Mouse (Mus musculus): ENCODE measurements around the gene Rgs12.

Gene Rgs12

DNA sequence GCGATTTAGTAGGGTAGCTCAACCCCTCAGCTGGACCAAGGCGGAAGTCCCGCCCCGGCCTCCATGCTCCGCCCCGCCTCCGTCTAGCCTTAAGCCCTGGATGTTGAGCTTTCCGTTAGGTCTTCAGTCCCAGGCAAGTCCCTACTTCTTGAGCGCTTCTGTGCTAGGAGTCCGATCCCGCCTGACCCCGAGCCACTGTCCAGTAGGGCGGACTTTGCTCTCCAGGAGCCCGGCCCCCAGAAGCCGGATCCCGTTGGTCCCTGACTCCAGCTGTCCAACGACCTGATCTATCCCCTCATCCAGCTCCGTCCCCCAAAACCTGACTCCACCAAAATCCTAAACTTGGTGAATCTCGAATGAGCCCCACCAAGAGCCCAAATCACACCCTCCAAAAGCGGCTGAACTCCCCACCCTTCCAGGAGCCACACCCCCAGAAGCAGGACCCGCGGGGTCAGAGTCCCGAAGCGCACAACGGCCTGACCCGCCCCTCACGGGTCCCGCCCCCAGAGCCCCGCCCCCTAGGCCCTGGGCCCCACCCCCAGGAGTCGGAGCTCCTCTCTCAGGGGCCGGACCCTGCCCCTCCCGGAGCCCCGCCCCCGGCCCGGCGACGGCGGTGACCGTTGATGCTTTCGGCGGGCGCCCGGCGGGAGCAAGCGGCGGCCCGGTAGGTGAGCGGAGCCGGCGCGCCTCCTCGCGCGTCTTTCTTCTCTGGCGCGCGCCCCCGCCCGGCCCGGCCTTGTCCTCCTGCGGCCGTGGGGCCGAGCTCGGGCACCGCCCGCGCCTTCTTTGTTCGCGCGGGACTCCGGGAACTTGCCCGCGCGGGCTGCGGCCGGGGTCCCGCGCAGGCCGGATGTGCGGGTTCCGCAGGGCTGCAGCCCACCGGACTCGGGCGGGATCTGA lies at the start of gene Rgs12:
TSS of gene Rgs12 (plus strand) at position 585 of the 900 bp plus-strand sequence.
- DNase-seq (ENCODE audit: low spot score) = peak; percentile 86

DNA sequence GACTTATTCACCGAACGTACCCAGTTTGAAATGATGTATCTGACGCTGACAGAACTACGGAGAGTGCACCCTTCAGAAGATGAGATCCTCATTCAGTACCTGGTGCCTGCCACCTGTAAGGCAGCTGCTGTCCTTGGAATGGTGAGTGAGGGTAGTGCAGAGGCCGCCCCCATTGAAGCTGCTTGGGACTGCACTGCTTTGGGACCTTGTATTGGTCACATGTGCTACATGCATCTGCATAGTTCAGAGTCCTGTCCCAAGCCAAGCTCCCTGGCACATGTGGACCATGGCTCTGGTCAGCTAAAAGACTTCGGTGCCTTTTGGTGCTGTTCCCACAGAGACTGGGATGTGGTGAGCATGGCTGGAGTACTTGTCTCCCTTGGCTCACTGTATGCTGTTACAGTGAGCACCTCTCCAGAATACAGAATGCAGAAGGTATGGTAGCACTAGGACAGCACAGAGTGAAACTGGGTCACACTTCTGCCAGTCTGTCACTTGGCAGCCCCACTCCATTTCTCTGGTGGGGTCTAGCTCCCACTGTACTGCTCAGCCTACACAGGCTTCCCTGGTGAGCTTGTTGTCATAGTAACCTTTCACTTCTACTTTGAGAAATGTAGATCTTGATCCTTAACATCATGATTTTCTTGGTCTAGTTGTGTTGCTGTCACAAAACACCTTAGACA lies 49.3 kb upstream of the Rgs12 start:
- DNase-seq (ENCODE audit: low spot score) = no peak

DNA sequence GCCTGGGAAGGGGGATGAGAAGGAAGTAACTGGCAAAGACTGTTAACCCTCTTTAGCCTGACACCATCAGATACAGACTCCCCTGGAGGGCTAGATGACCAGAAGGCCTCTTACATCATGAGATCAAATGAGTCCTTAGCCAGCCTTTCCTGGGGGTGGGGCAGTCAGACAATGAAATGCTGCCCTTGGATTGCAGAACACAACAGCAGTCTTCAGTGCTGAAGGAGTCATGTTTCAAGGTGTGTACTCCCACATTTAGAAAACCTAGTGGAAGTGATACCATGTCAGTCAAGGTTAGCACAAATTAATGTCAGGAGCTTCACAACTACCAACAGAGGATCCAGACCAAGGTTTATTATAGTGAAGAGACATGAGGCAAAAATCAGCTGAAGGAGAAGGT lies 46.9 kb upstream of the Rgs12 start:
- no peak for DNase-seq (ENCODE audit: low spot score)

DNA sequence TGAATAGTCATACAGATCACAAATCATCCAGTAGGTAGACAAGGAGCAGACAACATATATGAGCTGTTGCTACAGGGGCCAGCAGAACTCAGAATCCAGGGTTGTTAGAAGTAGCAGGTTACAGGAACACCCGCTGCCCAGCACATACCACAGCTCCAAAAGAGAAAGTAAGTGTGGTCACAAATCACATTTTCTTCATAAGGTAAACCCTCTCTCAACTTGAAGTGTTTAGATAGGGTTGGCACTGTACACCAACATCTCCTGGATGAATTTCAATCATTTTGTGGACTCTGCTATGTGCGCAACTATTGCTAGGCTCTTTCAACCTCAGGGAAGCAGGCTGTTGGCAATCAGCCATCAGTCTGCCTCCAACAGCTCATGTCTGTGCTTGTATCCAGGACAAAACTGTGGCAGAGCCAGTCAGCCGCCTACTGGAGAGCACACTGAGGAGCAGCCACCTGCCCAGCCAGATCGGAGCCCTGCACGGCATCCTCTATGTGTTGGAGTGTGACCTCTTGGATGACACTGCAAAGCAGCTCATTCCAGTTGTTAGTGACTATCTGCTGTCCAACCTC lies 46.3 kb upstream of the Rgs12 start:
- DNase-seq (ENCODE audit: low spot score) = no peak

DNA sequence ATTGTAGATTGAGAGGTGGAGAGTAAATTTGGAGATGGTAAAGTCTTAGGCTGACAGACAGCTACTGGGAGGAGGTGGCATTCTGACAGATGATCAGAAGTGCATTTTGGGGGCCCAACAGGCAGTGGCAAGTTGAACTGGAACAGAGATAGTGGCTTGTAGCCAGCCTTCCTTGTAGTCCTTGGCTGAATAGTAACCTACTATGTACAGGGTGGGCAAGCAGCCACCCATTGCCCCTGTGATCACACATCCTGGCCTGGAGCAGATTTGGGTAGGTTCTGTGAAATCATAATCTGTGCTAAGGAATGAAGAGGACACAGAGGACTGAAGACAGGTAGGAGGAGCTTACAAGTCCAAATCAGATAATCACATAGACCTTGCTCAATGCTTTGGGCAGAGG lies 44.8 kb upstream of the Rgs12 start:
- DNase-seq (ENCODE audit: low spot score) = no peak

DNA sequence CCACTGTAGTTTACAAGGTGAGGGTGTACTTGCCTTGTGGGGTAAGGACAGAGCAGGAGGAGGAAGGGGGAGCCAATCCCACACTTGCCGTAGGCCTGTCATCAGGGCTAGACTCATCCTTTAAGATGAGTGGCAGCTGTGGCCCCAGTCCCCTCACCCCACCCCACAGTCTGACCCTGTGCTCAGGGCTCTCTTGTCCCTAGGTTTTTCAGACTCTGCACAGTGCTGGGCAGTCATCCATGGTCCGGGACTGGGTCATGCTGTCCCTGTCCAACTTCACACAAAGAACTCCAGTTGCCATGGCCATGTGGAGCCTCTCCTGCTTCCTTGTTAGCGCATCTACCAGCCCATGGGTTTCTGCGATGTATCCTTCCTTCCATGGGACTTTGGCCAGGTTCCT lies 42.0 kb upstream of the Rgs12 start:
- no peak for DNase-seq (ENCODE audit: low spot score)

DNA sequence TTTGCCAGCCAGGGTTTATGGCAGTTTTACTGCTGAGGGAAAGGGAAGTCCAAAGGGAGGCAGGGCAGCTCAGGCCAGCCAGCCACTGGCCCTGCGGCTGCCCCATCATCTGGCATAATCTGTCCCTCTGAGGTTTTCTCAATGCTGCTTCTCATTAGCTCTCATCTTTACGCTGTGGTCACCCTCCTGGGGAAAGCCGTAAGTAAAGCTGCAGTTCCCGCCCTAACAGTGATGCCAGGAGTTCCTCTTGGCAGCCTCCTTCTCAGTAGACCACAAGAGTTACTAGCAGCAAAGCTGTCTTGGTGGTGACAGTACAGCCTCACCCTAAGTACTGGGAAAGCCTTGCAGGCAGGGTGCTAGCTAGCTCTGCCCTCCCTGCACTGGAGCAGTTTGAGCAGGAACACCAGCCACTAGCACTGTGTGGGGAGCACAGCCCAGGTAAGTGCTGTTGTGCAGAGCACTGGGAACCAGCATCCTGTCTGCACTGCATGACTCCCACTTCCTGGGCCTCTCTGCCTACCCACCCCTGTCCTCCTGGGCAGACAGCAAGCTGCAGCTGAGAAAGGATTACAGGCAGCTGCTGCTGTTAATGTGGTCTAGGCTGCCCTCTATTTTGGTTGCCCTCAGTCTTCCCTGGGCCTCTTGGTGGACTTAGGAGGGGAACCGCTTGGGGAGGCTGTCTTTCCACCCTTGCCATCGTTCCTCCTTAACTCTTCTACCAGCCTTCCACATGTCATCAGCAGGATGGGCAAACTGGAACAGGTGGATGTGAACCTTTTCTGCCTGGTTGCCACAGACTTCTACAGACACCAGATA lies 41.1 kb upstream of the Rgs12 start, which contains the start of gene Msantd1:
TSS of gene Msantd1 (plus strand) at position 103 of the 816 bp plus-strand sequence.
- DNase-seq (ENCODE audit: low spot score) = no peak

DNA sequence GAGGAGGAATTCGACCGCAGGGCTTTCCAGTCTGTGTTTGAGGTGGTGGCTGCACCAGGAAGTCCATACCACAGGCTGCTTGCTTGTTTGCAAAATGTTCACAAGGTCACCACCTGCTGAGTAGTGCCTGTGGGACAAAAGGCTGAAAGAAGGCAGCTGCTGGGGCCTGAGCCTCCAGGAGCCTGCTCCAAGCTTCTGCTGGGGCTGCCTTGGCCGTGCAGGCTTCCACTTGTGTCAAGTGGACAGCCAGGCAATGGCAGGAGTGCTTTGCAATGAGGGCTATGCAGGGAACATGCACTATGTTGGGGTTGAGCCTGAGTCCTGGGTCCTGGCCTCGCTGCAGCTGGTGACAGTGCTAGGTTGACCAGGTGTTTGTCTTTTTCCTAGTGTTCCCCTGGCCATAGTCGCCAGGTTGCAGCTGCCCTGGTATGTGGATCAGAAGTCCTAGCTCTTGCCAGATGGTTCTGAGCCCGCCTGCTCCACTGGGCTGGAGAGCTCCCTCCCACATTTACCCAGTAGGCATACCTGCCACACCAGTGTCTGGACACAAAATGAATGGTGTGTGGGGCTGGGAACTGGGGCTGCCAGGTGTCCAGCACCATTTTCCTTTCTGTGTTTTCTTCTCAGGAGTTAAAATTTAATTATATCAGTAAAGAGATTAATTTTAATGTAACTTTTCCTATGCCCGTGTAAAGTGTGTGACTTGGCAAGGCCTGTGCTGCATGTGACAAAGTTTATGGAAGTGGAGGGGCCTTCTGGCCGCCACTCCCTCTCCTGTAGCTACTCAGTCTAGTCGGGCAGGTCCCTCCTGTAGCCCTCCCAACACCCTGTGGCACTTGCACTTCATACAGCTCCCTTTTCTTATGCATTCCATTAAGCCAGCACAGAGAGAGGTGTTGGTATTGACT lies 40.3 kb upstream of the Rgs12 start:
- no peak for DNase-seq (ENCODE audit: low spot score)

DNA sequence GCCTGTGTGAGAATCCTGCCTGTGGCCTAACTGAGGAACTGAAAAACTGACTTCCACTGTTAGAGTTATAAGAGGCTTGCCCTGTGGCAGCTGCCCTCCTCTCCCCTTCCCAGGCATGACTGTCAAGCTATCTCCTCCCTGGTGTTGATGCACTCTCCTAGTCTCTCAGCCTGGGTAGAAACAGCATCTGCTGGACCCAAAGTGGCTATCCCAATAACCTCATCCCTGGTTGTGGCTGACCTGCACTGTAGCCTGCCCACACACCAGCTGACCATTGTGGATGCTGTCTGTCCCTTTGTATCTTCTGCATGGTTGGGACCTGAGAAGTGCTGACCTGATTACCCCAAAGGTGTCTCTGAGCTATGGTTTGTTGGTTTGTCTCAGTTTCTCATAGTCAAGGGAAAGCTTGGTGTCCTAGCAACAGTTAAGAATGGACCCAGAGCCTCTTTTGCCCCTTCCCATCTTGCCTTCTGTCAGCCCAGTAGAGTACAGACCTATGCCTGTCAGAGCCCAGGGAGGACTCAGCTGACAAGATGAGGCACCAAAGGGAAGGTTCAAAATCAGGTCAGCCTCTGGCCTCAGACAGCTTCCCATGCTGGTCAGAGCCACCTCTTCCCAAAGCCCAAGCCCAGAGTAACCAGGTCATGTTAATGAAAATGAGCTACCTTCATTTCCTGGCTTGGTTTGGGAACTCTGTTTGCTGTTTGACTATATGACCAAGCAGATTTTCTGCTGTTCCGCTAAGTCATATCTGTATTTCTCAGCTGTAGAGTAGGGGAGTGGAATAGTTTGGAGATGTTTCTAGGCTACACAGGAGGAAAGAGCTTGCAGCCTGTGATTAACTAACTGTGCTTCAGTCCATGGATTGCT lies 39.4 kb upstream of the Rgs12 start:
- DNase-seq (ENCODE audit: low spot score) = no peak

DNA sequence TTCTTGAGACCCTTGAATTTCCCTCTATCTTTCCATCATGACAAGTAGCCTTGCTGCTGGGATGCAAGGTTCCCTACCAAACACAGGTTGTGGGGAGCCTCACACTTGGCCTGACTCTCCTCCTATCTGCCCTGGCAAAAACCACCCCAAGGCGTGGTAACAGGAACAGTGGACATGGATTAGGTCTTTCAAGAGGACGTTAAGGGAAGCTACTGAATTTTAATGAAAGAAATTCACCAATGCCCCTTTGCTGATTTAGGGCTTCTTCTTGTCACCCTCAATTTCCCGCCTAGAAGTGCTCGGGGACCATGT lies 38.8 kb upstream of the Rgs12 start:
- no peak for DNase-seq (ENCODE audit: low spot score)

DNA sequence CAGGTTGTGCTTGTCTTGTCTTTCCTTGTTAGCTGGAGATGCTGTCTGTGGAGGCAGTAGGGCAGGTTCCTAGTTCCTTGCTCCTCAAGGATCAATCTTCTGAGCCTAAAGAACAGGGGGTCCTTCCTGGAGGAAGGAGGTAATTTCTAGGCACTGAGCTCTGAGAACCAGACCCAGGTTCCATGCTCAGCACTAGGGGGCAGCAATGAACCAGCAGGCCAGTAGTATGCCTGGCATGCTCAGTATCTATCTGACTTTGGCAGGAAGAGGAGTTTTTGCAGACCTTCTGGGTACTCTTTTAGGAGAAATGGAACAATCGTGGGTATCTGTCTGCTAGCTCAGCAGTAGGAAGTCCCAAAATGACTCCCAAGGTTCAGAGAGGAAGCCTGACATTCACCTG lies 33.4 kb upstream of the Rgs12 start:
- DNase-seq (ENCODE audit: low spot score) = peak; percentile 84

DNA sequence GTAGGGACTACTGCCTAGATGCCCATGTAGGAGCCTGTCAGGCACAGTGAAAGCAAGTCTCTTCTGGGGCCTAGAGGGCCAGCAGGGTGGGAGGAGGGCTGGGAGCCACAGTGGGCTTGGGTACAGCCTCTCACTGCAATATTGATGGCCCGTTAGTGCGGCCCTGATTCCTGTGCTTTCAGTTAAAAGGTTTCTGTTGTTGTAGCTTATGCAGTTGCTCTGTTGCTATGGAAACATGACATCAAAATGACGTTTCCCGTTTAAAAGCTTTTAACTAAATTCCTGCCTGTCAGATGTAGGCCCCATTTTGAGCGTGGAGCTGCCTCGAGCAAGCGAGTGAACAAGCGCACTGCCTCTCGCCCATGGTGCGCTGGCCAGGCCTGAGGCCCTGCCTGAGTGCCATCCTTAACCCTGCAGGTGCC lies 32.0 kb upstream of the Rgs12 start:
- DNase-seq (ENCODE audit: low spot score) = peak; percentile 16

DNA sequence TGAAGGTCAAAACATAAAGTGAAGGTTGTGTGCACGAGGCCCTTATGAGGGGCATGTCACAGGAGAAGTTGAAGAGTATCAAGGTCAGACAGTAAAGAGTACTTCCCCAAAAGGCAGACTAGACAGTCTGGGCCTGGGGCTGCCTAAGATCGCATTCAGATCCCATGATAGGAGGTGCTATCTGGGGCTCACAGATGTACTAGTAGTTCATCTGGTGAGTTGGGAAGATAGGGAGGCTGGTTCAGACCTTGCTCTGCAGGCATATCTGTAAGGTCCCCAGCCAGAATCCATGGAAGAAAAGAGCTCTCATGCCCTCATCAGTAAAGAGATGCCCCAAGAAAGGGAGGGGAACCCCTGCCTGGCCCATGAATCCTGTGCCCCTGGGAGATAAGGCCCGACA lies 30.5 kb upstream of the Rgs12 start:
- DNase-seq (ENCODE audit: low spot score) = no peak

DNA sequence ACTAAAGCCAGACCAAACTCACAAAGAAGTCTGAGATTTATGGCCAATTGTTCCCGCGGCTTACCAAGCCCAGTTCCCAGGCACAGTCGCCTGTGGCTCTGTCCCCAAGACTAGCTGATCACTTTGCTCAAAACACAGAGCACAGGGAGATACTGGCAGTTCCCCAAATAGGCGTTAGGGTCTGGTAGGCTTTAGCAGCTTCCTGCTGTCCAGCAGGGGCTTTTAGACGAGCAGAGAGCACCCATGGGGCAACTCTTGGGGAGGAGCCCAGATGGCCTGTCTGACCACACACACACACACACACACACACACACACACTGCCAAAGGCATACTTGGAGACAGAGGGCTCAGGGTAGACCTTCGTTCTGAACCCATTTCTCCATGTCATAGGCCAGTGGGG lies 26.7 kb upstream of the Rgs12 start:
- peak; percentile 12 for DNase-seq (ENCODE audit: low spot score)

DNA sequence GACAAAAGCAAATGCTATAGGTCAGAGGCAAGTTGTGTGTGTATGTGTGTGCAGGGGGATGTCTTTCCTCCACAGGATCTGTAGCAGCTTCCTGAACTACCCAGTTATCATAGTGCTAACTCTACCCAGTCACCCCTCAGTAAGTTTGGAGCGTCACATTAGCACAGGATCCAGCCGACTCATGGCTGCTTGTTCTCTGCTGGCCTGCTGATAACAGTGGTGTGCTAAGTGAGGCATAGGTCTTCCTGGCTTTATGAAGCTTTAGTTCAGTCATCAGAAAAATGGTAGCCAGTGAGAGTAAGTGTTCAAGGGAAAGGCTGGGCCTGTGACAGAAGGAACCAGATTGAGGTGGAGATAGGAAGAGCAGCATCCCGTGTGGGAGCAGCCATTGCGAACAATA lies 25.3 kb upstream of the Rgs12 start:
- DNase-seq (ENCODE audit: low spot score) = no peak

DNA sequence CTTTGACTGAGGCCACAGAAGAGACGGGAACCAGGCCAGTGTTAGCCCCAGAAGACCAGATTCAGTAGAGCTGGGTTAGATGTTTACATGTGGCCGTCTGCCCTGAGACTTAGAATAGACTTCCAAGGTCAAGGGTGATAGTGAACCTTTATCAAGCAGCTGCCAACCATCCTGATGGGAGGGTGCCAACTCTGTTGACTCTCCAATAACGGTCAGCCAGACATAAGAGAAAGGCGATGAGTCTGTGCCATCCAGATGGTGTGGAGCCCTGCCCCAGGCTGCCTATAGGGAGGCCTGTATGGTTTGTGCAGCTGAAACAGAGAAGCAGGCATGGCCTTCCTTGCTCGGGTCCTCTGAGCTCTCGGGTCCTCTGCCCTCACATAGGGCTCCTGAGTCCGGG lies 24.7 kb upstream of the Rgs12 start:
- no peak for DNase-seq (ENCODE audit: low spot score)

DNA sequence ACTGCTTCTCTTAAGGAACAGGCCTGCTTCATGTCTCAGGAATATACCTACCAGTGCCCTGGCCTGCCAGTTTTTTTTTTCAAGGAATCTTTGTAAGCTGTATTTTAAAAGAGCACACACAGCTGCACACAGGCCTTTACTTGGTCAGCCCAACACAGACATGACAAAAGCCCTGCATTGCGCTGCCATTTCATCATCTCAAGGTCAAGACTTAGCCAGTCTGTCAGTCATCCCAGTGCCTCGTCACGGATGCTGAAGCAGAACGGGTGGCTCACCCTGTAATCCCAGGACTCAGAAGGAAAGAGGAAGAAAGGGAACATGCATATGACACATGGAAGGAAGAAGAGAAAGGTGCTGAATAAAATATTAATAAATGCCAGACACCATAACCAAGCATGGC lies 21.6 kb upstream of the Rgs12 start:
- no peak for DNase-seq (ENCODE audit: low spot score)

DNA sequence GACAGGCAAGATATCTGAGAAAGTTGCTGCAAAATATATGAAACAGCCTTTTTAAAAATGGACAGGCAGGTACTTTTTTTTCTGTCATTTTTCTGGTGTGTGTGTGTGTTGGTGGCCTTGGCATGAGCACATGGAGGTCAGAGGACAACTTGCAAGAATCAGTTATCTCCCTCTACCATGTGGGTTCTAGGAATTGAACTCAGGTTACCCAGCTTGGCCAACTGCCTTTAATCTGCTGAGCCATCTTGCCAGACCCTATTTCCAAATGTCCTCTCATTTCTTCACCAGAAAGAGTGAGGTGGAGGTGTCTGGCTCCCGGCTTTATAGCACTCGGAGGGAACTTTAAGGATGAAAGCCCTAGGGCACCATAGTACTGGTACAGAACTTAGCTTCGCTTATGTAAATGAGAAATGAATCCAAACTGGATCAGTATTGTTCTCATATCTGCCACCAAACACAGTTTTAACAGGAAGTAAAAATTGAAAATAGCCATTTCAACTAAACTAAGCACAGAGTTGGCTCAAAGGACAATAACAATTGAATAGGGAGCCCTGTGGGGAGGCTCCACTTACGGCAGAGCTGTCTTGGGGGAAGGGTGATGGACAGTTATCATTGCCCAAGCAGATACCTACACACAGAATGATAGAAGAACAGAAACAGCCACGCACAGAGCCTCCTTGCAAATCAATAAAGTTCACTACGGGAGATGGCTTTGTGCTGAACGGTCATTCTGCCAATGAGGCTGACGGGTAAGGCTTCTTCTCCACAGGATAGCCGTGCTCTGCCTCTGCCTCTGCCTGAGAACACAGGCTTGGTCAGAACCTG lies 18.9 kb upstream of the Rgs12 start:
- no peak for DNase-seq (ENCODE audit: low spot score)

DNA sequence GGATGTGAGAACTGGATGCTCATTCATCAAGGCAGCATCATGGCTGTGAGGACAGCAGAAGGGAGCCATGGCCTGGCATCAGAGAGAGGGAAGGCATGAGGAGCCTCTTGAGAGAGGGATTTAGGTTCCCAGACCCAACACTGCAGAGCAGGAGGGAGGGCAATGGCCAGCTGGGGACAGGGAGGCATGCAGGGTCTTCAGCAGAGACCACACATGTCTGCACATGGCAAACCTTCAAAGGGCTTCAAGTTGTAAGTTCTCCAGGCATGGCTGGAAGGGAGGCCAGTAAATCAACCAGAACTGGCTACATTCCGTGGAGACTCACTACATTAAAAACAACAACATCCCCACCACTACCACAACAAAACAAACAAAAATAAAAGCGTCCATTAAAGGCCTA lies 18.2 kb upstream of the Rgs12 start:
- no peak for DNase-seq (ENCODE audit: low spot score)

All from embryo, embryonic 10 days (tissue).